Mouse (Mus musculus) embryonic fibroblast, embryonic 13.5 days (primary cell): ENCODE data around the gene 3830406C13Rik. TPM values are rescaled to one million over a fixed set of nuclear protein-coding genes. Genes with fewer than 3 reads are reported as not detected.

Source experiments
- H3K27ac ChIP-seq: 2 replicates; pipeline ENCODE4 v1.5.1; 2012; ENCODE audit warnings: low read length, control low read depth, inconsistent platforms; ENCODE audit not compliant: insufficient read depth
- H3K4me1 ChIP-seq: 2 replicates; pipeline ENCODE4 v1.6.1; 2011; ENCODE audit warnings: low read length; ENCODE audit not compliant: control insufficient read depth, insufficient read depth
- H3K4me3 ChIP-seq: 2 replicates; pipeline ENCODE4 v1.5.1; 2011; ENCODE audit warnings: mild to moderate bottlenecking, control low read depth, low read length; ENCODE audit not compliant: insufficient read depth
- CTCF ChIP-seq: IDR thresholded peaks from 2 replicates; pipeline ENCODE4 v1.5.1; 2011; ENCODE audit warnings: mild to moderate bottlenecking, control low read depth, low read length, moderate library complexity, borderline replicate concordance; ENCODE audit not compliant: insufficient read depth
- POLR2A ChIP-seq: IDR thresholded peaks from 2 replicates; pipeline ENCODE4 v1.6.1; 2011; ENCODE audit warnings: low read depth, mild to moderate bottlenecking, control low read depth, low read length, moderate library complexity
- polyA plus RNA-seq: library from polyadenylated mRNA; stranded (reverse); fragments of >200 nt; gene quantifications from 2 replicates; pipeline ENCODE4 v1.2.4, GENCODE M21; 2011; ENCODE audit warnings: low read depth; ENCODE audit not compliant: missing spikeins, insufficient read length

Gene 3830406C13Rik
- polyA plus RNA-seq, 1 experiment = 38.1 TPM

GRCm38 (mm10) chr14:12349334-12350090 is 65.5 kb downstream of the 3830406C13Rik start:
- no peak overlapping the region for H3K27ac ChIP-seq
- no peak for TF ChIP-seq CTCF
- TF ChIP-seq POLR2A = no peak
- no peaks in the 10 kb centered on the region for H3K4me1 ChIP-seq
- no peak overlapping the region for H3K4me3 ChIP-seq

GRCm38 (mm10) chr14:12350271-12350916 is 66.4 kb downstream of the 3830406C13Rik start:
- Histone ChIP-seq H3K4me3 (no peak overlapping the region), H3K27ac (no peak overlapping the region), H3K4me1 (no peaks in the 10 kb centered on the region)
- no peak for TF ChIP-seq POLR2A
- TF ChIP-seq CTCF = no peak

Other genes starting within 250 kb of the 3830406C13Rik start
- not detected in 2 replicates for gene Gm49355, start 197 bp upstream of the 3830406C13Rik start, polyA plus RNA-seq
- gene Fezf2, start 64.0 kb downstream of the 3830406C13Rik start, polyA plus RNA-seq = not detected in 2 replicates